Mouse (Mus musculus): ENCODE results near the gene Snd1. TPM values are rescaled to one million over a fixed set of nuclear protein-coding genes. Genes with fewer than 3 reads are reported as not detected.

Snd1 gene
- polyA plus RNA-seq, 2 experiments: 104 to 120 TPM

DNA sequence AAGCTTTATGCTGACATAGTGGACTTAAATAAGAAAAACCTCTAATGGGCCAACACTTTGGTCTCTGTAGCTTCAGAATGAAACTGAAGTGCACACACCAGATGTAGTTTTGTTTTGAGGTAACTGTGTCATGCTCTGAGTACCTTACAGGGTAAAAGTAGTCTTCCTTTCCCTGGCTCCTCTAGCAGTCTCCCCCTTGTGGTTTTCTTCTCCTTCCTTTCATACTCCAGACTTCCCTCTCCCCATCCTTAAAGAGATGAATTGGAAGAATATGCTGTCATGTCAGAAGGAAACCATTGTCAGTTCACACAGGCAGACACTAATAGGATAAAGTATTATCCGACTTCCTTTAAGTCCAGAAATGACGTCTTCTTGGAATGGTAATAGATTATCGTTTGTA is 347.4 kb downstream of the Snd1 start:
- Histone ChIP-seq H3K4me1 (ENCODE audit: control insufficient read depth, insufficient read depth, low read length) (no peaks in the 10 kb centered on the region; the same call in 1 of the 2 replicates), H3K4me2 (replicated peaks; ENCODE audit: low read depth, low read length, severe bottlenecking) (no peak overlapping the region), H3K27ac (replicated peaks; ENCODE audit: low read depth, low read length) (no peak overlapping the region), H3K27me3 (ENCODE audit: control insufficient read depth, insufficient read depth, low read length) (no peaks in the 10 kb centered on the region), H3K9ac (ENCODE audit: low read depth, low read length, severe bottlenecking) (no peak overlapping the region), H3K4me3 (replicated peaks; ENCODE audit: low read length) (no peak overlapping the region), H3K9me3 (ENCODE audit: control insufficient read depth, low read length) (no peaks in the 10 kb centered on the region), H3K36me3 (ENCODE audit: control insufficient read depth, insufficient read depth, low read length) (0 out of 2 replicates have a peak, but pooled peaks cover 3% of the 10 kb centered on the region)
- DNase-seq (ENCODE audit: low spot score) (no peak), ATAC-seq (ENCODE audit: low FRiP score, low read depth) (no peak)
- 88% methylated on average over 3 of the region's 3 CpGs for WGBS
- no peak for TF ChIP-seq POLR2A (IDR thresholded peaks at IDR 0.05; ENCODE audit: borderline replicate concordance, extremely low read depth, insufficient read depth, insufficient read length)

GRCm38 (mm10) chr6:28823375-28823774 is 348.4 kb downstream of the Snd1 start:
- H3K9ac ChIP-seq (ENCODE audit: low read depth, low read length, severe bottlenecking): no peak overlapping the region
- no peaks in the 10 kb centered on the region for H3K9me3 ChIP-seq (ENCODE audit: control insufficient read depth, low read length)
- H3K4me3 ChIP-seq (replicated peaks; ENCODE audit: low read length): no peak overlapping the region
- H3K4me1 ChIP-seq (ENCODE audit: control insufficient read depth, insufficient read depth, low read length): no peaks in the 10 kb centered on the region; the same call in 1 of the 2 replicates
- DNase-seq (ENCODE audit: low spot score) (no peak), ATAC-seq (ENCODE audit: low FRiP score, low read depth) (no peak)
- no peak overlapping the region for H3K4me2 ChIP-seq (replicated peaks; ENCODE audit: low read depth, low read length, severe bottlenecking)
- no peak overlapping the region for H3K27ac ChIP-seq (replicated peaks; ENCODE audit: low read depth, low read length)
- no peaks in the 10 kb centered on the region for H3K36me3 ChIP-seq (ENCODE audit: control insufficient read depth, insufficient read depth, low read length)
- no peaks in the 10 kb centered on the region for H3K27me3 ChIP-seq (ENCODE audit: control insufficient read depth, insufficient read depth, low read length)
- 74% methylated on average over 3 of the region's 3 CpGs for WGBS
- TF ChIP-seq POLR2A (IDR thresholded peaks at IDR 0.05; ENCODE audit: borderline replicate concordance, extremely low read depth, insufficient read depth, insufficient read length): no peak

DNA sequence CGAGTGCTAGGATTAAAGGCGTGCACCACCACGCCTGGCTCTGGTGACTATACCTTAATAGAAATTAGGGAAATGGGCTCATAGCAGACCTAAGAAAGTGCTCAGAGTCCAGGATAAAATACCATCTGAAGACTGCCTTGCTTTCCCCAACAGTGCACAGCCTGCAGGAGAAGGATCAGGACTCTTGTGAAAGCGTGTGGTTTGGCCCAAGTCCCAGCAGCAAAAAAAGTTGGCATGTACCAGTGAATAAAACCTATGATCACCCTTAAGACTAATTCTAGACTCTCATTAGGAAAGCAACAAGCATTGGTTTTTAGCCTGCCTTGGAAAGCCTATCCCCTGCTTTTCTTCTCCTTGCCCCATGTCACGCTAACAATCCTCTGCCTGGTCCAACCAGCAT is 348.9 kb downstream of the Snd1 start:
- H3K4me3 ChIP-seq (replicated peaks; ENCODE audit: low read length): no peak overlapping the region
- no peak overlapping the region for H3K9ac ChIP-seq (ENCODE audit: low read depth, low read length, severe bottlenecking)
- ATAC-seq (ENCODE audit: low FRiP score, low read depth) (no peak), DNase-seq (ENCODE audit: low spot score) (no peak)
- 85% methylated on average over 5 of the region's 5 CpGs for WGBS
- no peaks in the 10 kb centered on the region for H3K9me3 ChIP-seq (ENCODE audit: control insufficient read depth, low read length)
- no peaks in the 10 kb centered on the region for H3K27me3 ChIP-seq (ENCODE audit: control insufficient read depth, insufficient read depth, low read length)
- no peak overlapping the region for H3K4me2 ChIP-seq (replicated peaks; ENCODE audit: low read depth, low read length, severe bottlenecking)
- TF ChIP-seq POLR2A (IDR thresholded peaks at IDR 0.05; ENCODE audit: borderline replicate concordance, extremely low read depth, insufficient read depth, insufficient read length): no peak
- no peak overlapping the region for H3K27ac ChIP-seq (replicated peaks; ENCODE audit: low read depth, low read length)
- H3K36me3 ChIP-seq (ENCODE audit: control insufficient read depth, insufficient read depth, low read length): no peaks in the 10 kb centered on the region
- H3K4me1 ChIP-seq (ENCODE audit: control insufficient read depth, insufficient read depth, low read length): no peaks in the 10 kb centered on the region; the same call in 1 of the 2 replicates

GRCm38 (mm10) chr6:28825894-28826293 is 351.0 kb downstream of the Snd1 start:
- no peaks in the 10 kb centered on the region for H3K36me3 ChIP-seq (ENCODE audit: control insufficient read depth, insufficient read depth, low read length)
- DNase-seq (ENCODE audit: low spot score) (no peak), ATAC-seq (ENCODE audit: low FRiP score, low read depth) (no peak)
- H3K27me3 ChIP-seq (ENCODE audit: control insufficient read depth, insufficient read depth, low read length): peaks cover 14% of the 10 kb centered on the region
- no peaks in the 10 kb centered on the region; the same call in 1 of the 2 replicates for H3K4me1 ChIP-seq (ENCODE audit: control insufficient read depth, insufficient read depth, low read length)
- H3K9ac ChIP-seq (ENCODE audit: low read depth, low read length, severe bottlenecking): no peak overlapping the region
- H3K27ac ChIP-seq (replicated peaks; ENCODE audit: low read depth, low read length): no peak overlapping the region
- 58% methylated on average over 3 of the region's 3 CpGs for WGBS
- no peaks in the 10 kb centered on the region for H3K9me3 ChIP-seq (ENCODE audit: control insufficient read depth, low read length)
- TF ChIP-seq POLR2A (IDR thresholded peaks at IDR 0.05; ENCODE audit: borderline replicate concordance, extremely low read depth, insufficient read depth, insufficient read length): no peak
- H3K4me3 ChIP-seq (replicated peaks; ENCODE audit: low read length): no peak overlapping the region
- no peak overlapping the region for H3K4me2 ChIP-seq (replicated peaks; ENCODE audit: low read depth, low read length, severe bottlenecking)

DNA sequence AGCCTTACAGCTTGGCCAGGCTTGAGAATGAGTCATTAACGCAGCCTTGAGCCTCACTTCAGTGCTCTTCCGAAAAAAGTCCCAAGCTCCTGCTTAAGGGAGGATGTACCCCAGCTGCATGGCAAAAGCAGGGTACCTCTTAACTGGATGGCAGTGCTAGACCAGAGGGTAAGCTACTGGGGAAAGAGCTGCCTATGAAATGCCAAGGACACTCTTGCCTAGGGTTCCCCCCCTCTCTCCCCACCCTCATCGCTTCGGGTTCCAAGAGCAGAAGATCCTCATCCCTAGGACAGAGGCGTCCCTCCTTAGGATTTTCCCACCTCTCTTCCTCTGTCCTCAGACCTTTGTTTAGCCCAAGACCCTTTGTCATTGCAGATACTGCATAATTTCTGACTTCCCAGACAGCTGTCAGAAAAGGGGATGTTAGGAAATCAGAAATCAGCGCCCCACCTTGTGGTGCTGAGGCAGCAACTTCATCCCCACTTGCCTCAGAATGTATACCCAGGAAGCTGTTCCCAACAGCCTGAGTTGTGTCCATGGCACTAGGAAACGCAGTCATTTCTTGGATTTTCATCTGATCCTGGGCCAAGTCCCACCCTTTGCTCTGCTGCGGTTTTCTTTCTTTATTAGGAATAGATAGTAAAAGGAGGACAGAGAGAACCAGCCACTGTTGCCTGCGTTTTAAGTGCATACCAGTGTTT is 351.9 kb downstream of the Snd1 start:
- H3K9ac ChIP-seq (ENCODE audit: low read depth, low read length, severe bottlenecking): no peak overlapping the region
- TF ChIP-seq POLR2A (IDR thresholded peaks at IDR 0.05; ENCODE audit: borderline replicate concordance, extremely low read depth, insufficient read depth, insufficient read length): no peak
- no peak overlapping the region for H3K27ac ChIP-seq (replicated peaks; ENCODE audit: low read depth, low read length)
- ATAC-seq (ENCODE audit: low FRiP score, low read depth) (no peak), DNase-seq (ENCODE audit: low spot score) (no peak)
- peaks cover 2% of the 10 kb centered on the region; the same call in 1 of the 2 replicates for H3K4me1 ChIP-seq (ENCODE audit: control insufficient read depth, insufficient read depth, low read length)
- no peaks in the 10 kb centered on the region for H3K36me3 ChIP-seq (ENCODE audit: control insufficient read depth, insufficient read depth, low read length)
- 66% methylated on average over 9 of the region's 9 CpGs for WGBS
- peaks cover 23% of the 10 kb centered on the region for H3K27me3 ChIP-seq (ENCODE audit: control insufficient read depth, insufficient read depth, low read length)
- H3K9me3 ChIP-seq (ENCODE audit: control insufficient read depth, low read length): no peaks in the 10 kb centered on the region
- no peak overlapping the region for H3K4me3 ChIP-seq (replicated peaks; ENCODE audit: low read length)
- H3K4me2 ChIP-seq (replicated peaks; ENCODE audit: low read depth, low read length, severe bottlenecking): no peak overlapping the region
